Mouse (Mus musculus) midbrain, embryonic 11.5 days (tissue): ENCODE data around the gene Brdt. TPM values are rescaled to one million over a fixed set of nuclear protein-coding genes. Genes with fewer than 3 reads are reported as not detected.

Experiments used
- ATAC-seq: fragments of 200-750 bp; cut with Nextera tagmentation; 2 replicates; pipeline ENCODE4 v1.8.0; 2017; ENCODE audit warnings: moderate TSS enrichment, moderate library complexity; ENCODE audit not compliant: low FRiP score
- DNase-seq: peaks from one replicate; pipeline ENCODE4 v3.0.0; 2015; ENCODE audit warnings: low spot score; ENCODE audit errors: missing footprints
- H3K27ac ChIP-seq: fragments of 300-500 bp; sonication (generic); 2 replicates; pipeline ENCODE4 v1.5.1; 2014; ENCODE audit warnings: low read depth, low read length
- H3K27me3 ChIP-seq: fragments of 300-500 bp; sonication (generic); 2 replicates; pipeline ENCODE4 v1.6.1; 2014; ENCODE audit warnings: mild to moderate bottlenecking, low read length, moderate library complexity, mixed read lengths; ENCODE audit not compliant: control insufficient read depth, insufficient read depth
- H3K36me3 ChIP-seq: fragments of 300-500 bp; sonication (generic); 2 replicates; pipeline ENCODE4 v1.6.1; 2014; ENCODE audit warnings: mild to moderate bottlenecking, low read length, moderate library complexity, mixed read lengths; ENCODE audit not compliant: control insufficient read depth, insufficient read depth
- H3K4me1 ChIP-seq: fragments of 300-500 bp; sonication (generic); 2 replicates; pipeline ENCODE4 v1.6.1; 2014; ENCODE audit warnings: low read length; ENCODE audit not compliant: control insufficient read depth, insufficient read depth
- H3K4me2 ChIP-seq: fragments of 300-500 bp; sonication (generic); 2 replicates; pipeline ENCODE4 v1.6.1; 2014; ENCODE audit warnings: mild to moderate bottlenecking, moderate library complexity
- H3K4me3 ChIP-seq: fragments of 300-500 bp; sonication (generic); 2 replicates; pipeline ENCODE4 v1.5.1; 2014; ENCODE audit warnings: low read depth, low read length
- H3K9ac ChIP-seq: fragments of 300-500 bp; sonication (generic); 2 replicates; pipeline ENCODE4 v1.6.1; 2014; ENCODE audit warnings: low read length
- H3K9me3 ChIP-seq: fragments of 300-500 bp; sonication (generic); 2 replicates; pipeline ENCODE4 v1.6.1; 2016; ENCODE audit warnings: low read length; ENCODE audit not compliant: control insufficient read depth
- whole genome bisulfite sequencing: fragments of 180-500 bp; shearing (Covaris S2); extraction: QIAGEN DNeasy Blood & Tissue Kit; methylation state at CpG from one replicate; pipeline ENCODE4 v1.1.7; 2014; 5-methylcytosine and 5-hydroxymethylcytosine counted together
- polyA plus RNA-seq: library from polyadenylated mRNA; unstranded; fragments of >200 nt; fragmentation: Nextera tagmentation; extraction: Ambion mirVana; gene quantifications from 2 replicates; pipeline ENCODE4 v1.2.1, GENCODE M21; 2014

Gene Brdt
- polyA plus RNA-seq, 1 experiment from 2014 or later, result 2.4 TPM

GRCm38 (mm10) chr5:107402436-107402835 lies 71.5 kb downstream of the Brdt start, which contains the start of gene Ephx4:
Gene Ephx4, plus strand, starts transcription at chr5:107402736.
- H3K36me3 ChIP-seq, result no peaks in the 10 kb centered on the region
- peak within 1 kb of the TSS; percentile 63 for H3K4me3 ChIP-seq
- ATAC-seq (no peak), DNase-seq (no peak)
- no peaks in the 10 kb centered on the region for H3K9me3 ChIP-seq
- H3K27ac ChIP-seq, result no peak within 1 kb of the TSS
- WGBS, result 20% methylated on average over 5 of the region's 5 CpGs
- peaks cover 3% of the 10 kb centered on the region; the same call in 1 of the 2 replicates for H3K4me1 ChIP-seq
- peak within 1 kb of the TSS; percentile 63 for H3K9ac ChIP-seq
- peaks cover 25% of the 10 kb centered on the region for H3K27me3 ChIP-seq
- peak within 1 kb of the TSS; percentile 98 for H3K4me2 ChIP-seq

GRCm38 (mm10) chr5:107403011-107403946 lies 72.3 kb downstream of the Brdt start:
- ATAC-seq (peak; percentile 87), DNase-seq (peak; percentile 94)
- Histone ChIP-seq H3K4me2 (peak overlapping the region; percentile 98), H3K4me3 (peak overlapping the region; percentile 63), H3K4me1 (peaks cover 3% of the 10 kb centered on the region; the same call in 1 of the 2 replicates), H3K27ac (no peak overlapping the region), H3K9ac (peak overlapping the region; percentile 63), H3K36me3 (no peaks in the 10 kb centered on the region), H3K9me3 (no peaks in the 10 kb centered on the region), H3K27me3 (peaks cover 25% of the 10 kb centered on the region)
- WGBS, result 0% methylated on average over 79 of the region's 80 CpGs

GRCm38 (mm10) chr5:107403947-107404684 lies 73.2 kb downstream of the Brdt start:
- H3K4me1 ChIP-seq, result peaks cover 3% of the 10 kb centered on the region; the same call in 1 of the 2 replicates
- H3K4me2 ChIP-seq, result peak overlapping the region; percentile 98
- H3K4me3 ChIP-seq, result peak overlapping the region; percentile 63
- peak overlapping the region; percentile 63 for H3K9ac ChIP-seq
- H3K27ac ChIP-seq, result no peak overlapping the region
- H3K9me3 ChIP-seq, result no peaks in the 10 kb centered on the region
- ATAC-seq (no peak), DNase-seq (peak; percentile 86)
- WGBS, result 35% methylated on average over 12 of the region's 12 CpGs
- H3K27me3 ChIP-seq, result peaks cover 25% of the 10 kb centered on the region
- no peaks in the 10 kb centered on the region for H3K36me3 ChIP-seq

- Histone ChIP-seq H3K4me2 (no peak overlapping the region), H3K4me3 (no peak overlapping the region), H3K27me3 (peaks cover 25% of the 10 kb centered on the region), H3K36me3 (no peaks in the 10 kb centered on the region), H3K9ac (no peak overlapping the region), H3K4me1 (peaks cover 3% of the 10 kb centered on the region; the same call in 1 of the 2 replicates), H3K27ac (no peak overlapping the region), H3K9me3 (no peaks in the 10 kb centered on the region)
- DNase-seq (no peak), ATAC-seq (no peak)
- WGBS, result 83% methylated on average over 4 of the region's 4 CpGs
Observed at GRCm38 (mm10) chr5:107405361-107405760, 74.4 kb downstream of the Brdt start.

GRCm38 (mm10) chr5:107410305-107410704 lies 79.3 kb downstream of the Brdt start:
- Histone ChIP-seq H3K4me2 (no peak overlapping the region), H3K9ac (no peak overlapping the region), H3K36me3 (no peaks in the 10 kb centered on the region), H3K27me3 (no peaks in the 10 kb centered on the region), H3K9me3 (no peaks in the 10 kb centered on the region), H3K4me1 (no peaks in the 10 kb centered on the region), H3K27ac (no peak overlapping the region), H3K4me3 (no peak overlapping the region)
- DNase-seq (no peak), ATAC-seq (no peak)
- WGBS, result 85% methylated on average over 1 of the region's 1 CpGs

GRCm38 (mm10) chr5:107411326-107411725 lies 80.4 kb downstream of the Brdt start:
- H3K9me3 ChIP-seq, result no peaks in the 10 kb centered on the region
- no peaks in the 10 kb centered on the region for H3K36me3 ChIP-seq
- H3K4me1 ChIP-seq, result no peaks in the 10 kb centered on the region
- H3K27ac ChIP-seq, result no peak overlapping the region
- no peak for DNase-seq
- 76% methylated on average over 4 of the region's 4 CpGs for WGBS
- H3K9ac ChIP-seq, result no peak overlapping the region
- no peak overlapping the region for H3K4me3 ChIP-seq
- no peak overlapping the region for H3K4me2 ChIP-seq
- H3K27me3 ChIP-seq, result no peaks in the 10 kb centered on the region
- ATAC-seq, result no peak

- no peaks in the 10 kb centered on the region for H3K9me3 ChIP-seq
- 75% methylated on average over 2 of the region's 2 CpGs for WGBS
- H3K27me3 ChIP-seq, result no peaks in the 10 kb centered on the region
- no peak overlapping the region for H3K4me2 ChIP-seq
- no peak overlapping the region for H3K9ac ChIP-seq
- no peak overlapping the region for H3K4me3 ChIP-seq
- H3K36me3 ChIP-seq, result no peaks in the 10 kb centered on the region
- DNase-seq (no peak), ATAC-seq (no peak)
- H3K4me1 ChIP-seq, result no peaks in the 10 kb centered on the region
- H3K27ac ChIP-seq, result no peak overlapping the region
Observed at GRCm38 (mm10) chr5:107412285-107412684, 81.3 kb downstream of the Brdt start.

- Histone ChIP-seq H3K4me3 (no peak overlapping the region), H3K9me3 (no peaks in the 10 kb centered on the region), H3K27ac (no peak overlapping the region), H3K4me2 (no peak overlapping the region), H3K36me3 (no peaks in the 10 kb centered on the region), H3K9ac (no peak overlapping the region), H3K27me3 (no peaks in the 10 kb centered on the region), H3K4me1 (no peaks in the 10 kb centered on the region)
- DNase-seq, result no peak
- WGBS, result 85% methylated on average over 2 of the region's 2 CpGs
- no peak for ATAC-seq
Observed at GRCm38 (mm10) chr5:107415098-107415497, 84.1 kb downstream of the Brdt start.

- DNase-seq (no peak), ATAC-seq (no peak)
- 95% methylated on average over 1 of the region's 1 CpGs for WGBS
Observed at GRCm38 (mm10) chr5:107421676-107422075, 90.7 kb downstream of the Brdt start.

More at GRCm38 (mm10) chr5:107421676-107422075, 90.7 kb downstream of the Brdt start:
- H3K27me3 ChIP-seq, result no peaks in the 10 kb centered on the region
- H3K9ac ChIP-seq, result no peak overlapping the region
- H3K9me3 ChIP-seq, result no peaks in the 10 kb centered on the region
- no peaks in the 10 kb centered on the region for H3K4me1 ChIP-seq
- H3K36me3 ChIP-seq, result no peaks in the 10 kb centered on the region
- H3K4me3 ChIP-seq, result no peak overlapping the region
- no peak overlapping the region for H3K4me2 ChIP-seq
- no peak overlapping the region for H3K27ac ChIP-seq
